Mouse (Mus musculus) spleen, adult 2 months (tissue): Measurements from ENCODE around the gene Pnrc1.

Experiments used
- CTCF ChIP-seq: fragments of 200-500 bp; IDR thresholded peaks from 2 replicates; pipeline ENCODE4 v1.5.1; 2011; ENCODE audit warnings: mild to moderate bottlenecking, inconsistent platforms; ENCODE audit not compliant: insufficient read depth, insufficient read length, insufficient replicate concordance; ENCODE audit errors: extremely low read depth
- POLR2A ChIP-seq: fragments of 200-500 bp; IDR thresholded peaks from 2 replicates; pipeline ENCODE4 v1.6.1; 2011; ENCODE audit warnings: low read depth, low read length, inconsistent platforms

- TF ChIP-seq CTCF (no peak), POLR2A (no peak)
Measured at GRCm38 (mm10) chr4:33284083-33284880, 5.7 kb downstream of the Pnrc1 start.
